Mouse (Mus musculus): Measurements from ENCODE around the gene Gm28308. TPM values are rescaled to one million over a fixed set of nuclear protein-coding genes. Genes with fewer than 3 reads are reported as not detected.

Gm28308 gene
- polyA plus RNA-seq, 1 experiment from 2014 or later: not detected

DNA sequence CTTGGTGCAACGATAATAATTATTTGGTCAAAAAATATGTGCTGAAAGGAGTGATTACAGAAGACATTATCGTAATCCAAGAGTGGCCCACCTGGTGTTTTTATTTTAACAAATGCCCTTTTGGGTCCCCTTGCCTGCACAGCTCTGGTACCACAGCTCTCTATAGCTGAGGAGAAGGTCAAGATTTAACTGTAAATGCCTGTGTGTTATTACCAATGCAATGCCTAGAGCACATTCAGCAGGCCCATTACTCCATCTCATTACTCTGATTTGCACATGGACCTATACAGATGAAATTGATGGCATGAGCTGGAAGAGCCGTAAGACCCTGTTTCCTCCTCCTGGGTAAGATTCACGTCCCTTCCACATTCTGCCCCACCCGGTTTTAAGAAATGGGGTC is 74.0 kb downstream of the Gm28308 start:
- H3K27me3 ChIP-seq (replicated peaks; ENCODE audit: insufficient read depth, low read length): no peaks in the 10 kb centered on the region
- no peak overlapping the region for H3K4me2 ChIP-seq (replicated peaks; ENCODE audit: low read depth, low read length)
- 87% methylated on average over 5 of the region's 5 CpGs for WGBS
- DNase-seq (ENCODE audit: low spot score): no peak
- H3K4me3 ChIP-seq (ENCODE audit: low read depth, low read length): no peak overlapping the region
- H3K9ac ChIP-seq (replicated peaks; ENCODE audit: low read depth): no peak overlapping the region
- TF ChIP-seq CTCF (IDR thresholded peaks at IDR 0.05): no peak
- TF ChIP-seq EP300 (IDR thresholded peaks at IDR 0.05): no peak
- no peaks in the 10 kb centered on the region for H3K4me1 ChIP-seq (ENCODE audit: insufficient read depth, low read depth, low read length)
- H3K36me3 ChIP-seq (ENCODE audit: insufficient read depth, low read length): no peaks in the 10 kb centered on the region
- H3K9me3 ChIP-seq (ENCODE audit: low read length): no peaks in the 10 kb centered on the region
- no peak overlapping the region for H3K27ac ChIP-seq (ENCODE audit: low read length)
- ATAC-seq: no peak

DNA sequence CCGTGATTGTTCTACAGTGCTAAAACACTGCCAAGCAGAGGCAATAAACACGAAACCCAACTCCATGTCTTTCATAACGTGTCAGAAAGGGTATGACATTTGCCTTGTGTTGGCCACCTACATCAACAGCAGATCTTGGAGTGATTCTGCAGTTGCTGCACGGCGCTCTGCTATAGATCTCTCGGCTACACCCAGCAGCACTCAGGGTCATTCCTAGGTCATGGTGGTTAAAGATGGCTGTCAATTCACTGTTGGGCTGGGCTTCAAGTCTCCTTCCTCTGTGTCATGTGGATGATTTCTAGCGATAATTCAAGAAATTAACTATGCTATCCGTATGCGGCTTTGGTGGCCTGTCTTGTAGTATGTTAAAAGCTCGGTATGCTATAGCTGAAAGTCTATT is 74.6 kb downstream of the Gm28308 start:
- TF ChIP-seq EP300 (IDR thresholded peaks at IDR 0.05) (no peak), CTCF (IDR thresholded peaks at IDR 0.05) (no peak)
- no peaks in the 10 kb centered on the region for H3K27me3 ChIP-seq (replicated peaks; ENCODE audit: insufficient read depth, low read length)
- no peaks in the 10 kb centered on the region for H3K36me3 ChIP-seq (ENCODE audit: insufficient read depth, low read length)
- H3K4me2 ChIP-seq (replicated peaks; ENCODE audit: low read depth, low read length): no peak overlapping the region
- H3K9ac ChIP-seq (replicated peaks; ENCODE audit: low read depth): no peak overlapping the region
- H3K4me3 ChIP-seq (ENCODE audit: low read depth, low read length): no peak overlapping the region
- WGBS: 61% methylated on average over 10 of the region's 10 CpGs
- H3K27ac ChIP-seq (ENCODE audit: low read length): no peak overlapping the region
- no peaks in the 10 kb centered on the region for H3K4me1 ChIP-seq (ENCODE audit: insufficient read depth, low read depth, low read length)
- DNase-seq (ENCODE audit: low spot score) (no peak), ATAC-seq (no peak)
- no peaks in the 10 kb centered on the region for H3K9me3 ChIP-seq (ENCODE audit: low read length)

GRCm38 (mm10) chr6:52137841-52138535 is 75.2 kb downstream of the Gm28308 start:
- no peak overlapping the region for H3K4me2 ChIP-seq (replicated peaks; ENCODE audit: low read depth, low read length)
- DNase-seq (ENCODE audit: low spot score) (no peak), ATAC-seq (no peak)
- no peaks in the 10 kb centered on the region for H3K36me3 ChIP-seq (ENCODE audit: insufficient read depth, low read length)
- H3K27me3 ChIP-seq (replicated peaks; ENCODE audit: insufficient read depth, low read length): no peaks in the 10 kb centered on the region
- no peak overlapping the region for H3K4me3 ChIP-seq (ENCODE audit: low read depth, low read length)
- no peaks in the 10 kb centered on the region for H3K9me3 ChIP-seq (ENCODE audit: low read length)
- H3K27ac ChIP-seq (ENCODE audit: low read length): no peak overlapping the region
- TF ChIP-seq EP300 (IDR thresholded peaks at IDR 0.05) (no peak), CTCF (IDR thresholded peaks at IDR 0.05) (no peak)
- H3K4me1 ChIP-seq (ENCODE audit: insufficient read depth, low read depth, low read length): no peaks in the 10 kb centered on the region
- WGBS: 59% methylated on average over 9 of the region's 9 CpGs
- no peak overlapping the region for H3K9ac ChIP-seq (replicated peaks; ENCODE audit: low read depth)

GRCm38 (mm10) chr6:52123673-52124072 is 89.5 kb downstream of the Gm28308 start:
- WGBS: 68% methylated on average over 4 of the region's 4 CpGs
- Histone ChIP-seq H3K4me2 (replicated peaks; ENCODE audit: low read depth, low read length) (no peak overlapping the region), H3K27me3 (replicated peaks; ENCODE audit: insufficient read depth, low read length) (0 out of 2 replicates have a peak, but pooled peaks cover 5% of the 10 kb centered on the region)

DNA sequence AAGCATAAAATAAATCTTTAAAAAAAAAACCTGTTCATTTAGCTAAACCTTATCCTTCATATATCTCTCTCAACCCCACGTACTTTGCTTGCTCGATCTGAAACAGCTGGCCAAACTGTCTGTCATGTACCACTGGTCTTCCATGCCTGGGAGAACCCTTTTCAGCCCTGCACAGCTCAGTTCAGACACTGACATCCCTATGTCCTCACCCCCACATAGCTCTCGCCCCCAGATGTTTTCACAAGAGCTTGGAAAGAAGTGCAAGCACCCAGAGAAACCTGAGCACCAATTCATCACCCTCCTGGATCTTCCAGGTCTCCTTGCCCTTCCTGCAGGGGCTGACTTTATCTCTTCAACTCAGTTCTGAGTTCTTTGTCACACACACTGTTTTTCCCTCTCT is 92.0 kb downstream of the Gm28308 start:
- Histone ChIP-seq H3K4me3 (ENCODE audit: low read depth, low read length) (no peak overlapping the region), H3K27ac (ENCODE audit: low read length) (no peak overlapping the region), H3K27me3 (replicated peaks; ENCODE audit: insufficient read depth, low read length) (0 out of 2 replicates have a peak, but pooled peaks cover 5% of the 10 kb centered on the region), H3K4me2 (replicated peaks; ENCODE audit: low read depth, low read length) (no peak overlapping the region), H3K9me3 (ENCODE audit: low read length) (no peaks in the 10 kb centered on the region), H3K9ac (replicated peaks; ENCODE audit: low read depth) (no peak overlapping the region), H3K4me1 (ENCODE audit: insufficient read depth, low read depth, low read length) (no peaks in the 10 kb centered on the region), H3K36me3 (ENCODE audit: insufficient read depth, low read length) (no peaks in the 10 kb centered on the region)
- DNase-seq (ENCODE audit: low spot score) (no peak), ATAC-seq (no peak)
- no peak for TF ChIP-seq EP300 (IDR thresholded peaks at IDR 0.05)
- TF ChIP-seq CTCF (IDR thresholded peaks at IDR 0.05): no peak
- WGBS: 56% methylated on average over 3 of the region's 3 CpGs

More at GRCm38 (mm10) chr6:52123673-52124072, 89.5 kb downstream of the Gm28308 start:
- no peak overlapping the region for H3K4me3 ChIP-seq (ENCODE audit: low read depth, low read length)
- H3K27ac ChIP-seq (ENCODE audit: low read length): no peak overlapping the region
- DNase-seq (ENCODE audit: low spot score): no peak
- peaks cover 4% of the 10 kb centered on the region; the same call in 1 of the 2 replicates for H3K9me3 ChIP-seq (ENCODE audit: low read length)
- H3K9ac ChIP-seq (replicated peaks; ENCODE audit: low read depth): no peak overlapping the region
- no peak for ATAC-seq
- no peak for TF ChIP-seq EP300 (IDR thresholded peaks at IDR 0.05)
- no peak for TF ChIP-seq CTCF (IDR thresholded peaks at IDR 0.05)
- H3K36me3 ChIP-seq (ENCODE audit: insufficient read depth, low read length): no peaks in the 10 kb centered on the region
- H3K4me1 ChIP-seq (ENCODE audit: insufficient read depth, low read depth, low read length): no peaks in the 10 kb centered on the region

DNA sequence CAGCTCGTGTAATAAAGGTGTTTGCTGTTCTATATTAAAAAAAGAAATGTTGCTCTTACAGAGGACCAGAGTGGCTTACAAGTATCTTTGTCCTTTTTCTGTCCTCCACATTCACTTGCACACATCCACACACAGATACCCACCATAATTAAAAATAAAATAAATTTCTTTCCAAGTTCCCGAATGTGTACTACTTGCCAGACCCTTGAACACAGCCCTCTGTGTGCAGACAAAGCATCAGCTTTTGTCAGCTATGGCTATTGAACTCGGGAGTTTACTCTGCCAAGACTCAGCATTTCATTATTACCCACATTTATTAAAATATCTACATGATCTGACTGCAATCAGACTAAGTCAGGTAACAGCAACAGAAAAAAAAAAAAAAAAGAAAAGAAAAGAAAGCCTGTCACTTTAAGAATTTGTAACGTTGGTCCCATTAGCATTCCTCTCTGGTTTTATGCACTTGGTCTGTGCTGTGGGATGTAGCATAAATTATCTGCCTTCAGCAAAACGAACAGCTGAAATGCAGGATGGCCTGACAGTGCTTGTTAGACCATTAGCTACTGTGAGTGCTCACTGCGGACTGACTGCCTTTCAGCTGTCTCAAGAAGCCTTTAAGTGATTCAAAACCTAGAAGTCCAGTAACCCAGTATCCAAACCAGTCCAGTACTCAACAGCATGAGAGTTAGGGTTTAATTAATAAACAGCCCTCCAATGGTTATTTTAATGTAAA is 94.1 kb downstream of the Gm28308 start:
- Histone ChIP-seq H3K27me3 (replicated peaks; ENCODE audit: insufficient read depth, low read length) (0 out of 2 replicates have a peak, but pooled peaks cover 7% of the 10 kb centered on the region), H3K36me3 (ENCODE audit: insufficient read depth, low read length) (no peaks in the 10 kb centered on the region), H3K4me1 (ENCODE audit: insufficient read depth, low read depth, low read length) (no peaks in the 10 kb centered on the region), H3K4me2 (replicated peaks; ENCODE audit: low read depth, low read length) (no peak overlapping the region), H3K9ac (replicated peaks; ENCODE audit: low read depth) (no peak overlapping the region), H3K27ac (ENCODE audit: low read length) (no peak overlapping the region), H3K9me3 (ENCODE audit: low read length) (no peaks in the 10 kb centered on the region), H3K4me3 (ENCODE audit: low read depth, low read length) (no peak overlapping the region)
- WGBS: 27% methylated on average over 6 of the region's 6 CpGs
- no peak for DNase-seq (ENCODE audit: low spot score)
- no peak for ATAC-seq
- TF ChIP-seq EP300 (IDR thresholded peaks at IDR 0.05): no peak
- no peak for TF ChIP-seq CTCF (IDR thresholded peaks at IDR 0.05)

Measured in lung, postnatal 0 days (tissue).